Mouse (Mus musculus): ENCODE data around the gene Stard9. TPM values are rescaled to one million over a fixed set of nuclear protein-coding genes. Genes with fewer than 3 reads are reported as not detected.
A peak's percentile ranks its signal among the peaks of the same experiment; 100 is the strongest.

Gene Stard9
- total RNA-seq, 2 experiments from 2014 or later = 1.8 to 2.3 TPM

DNA sequence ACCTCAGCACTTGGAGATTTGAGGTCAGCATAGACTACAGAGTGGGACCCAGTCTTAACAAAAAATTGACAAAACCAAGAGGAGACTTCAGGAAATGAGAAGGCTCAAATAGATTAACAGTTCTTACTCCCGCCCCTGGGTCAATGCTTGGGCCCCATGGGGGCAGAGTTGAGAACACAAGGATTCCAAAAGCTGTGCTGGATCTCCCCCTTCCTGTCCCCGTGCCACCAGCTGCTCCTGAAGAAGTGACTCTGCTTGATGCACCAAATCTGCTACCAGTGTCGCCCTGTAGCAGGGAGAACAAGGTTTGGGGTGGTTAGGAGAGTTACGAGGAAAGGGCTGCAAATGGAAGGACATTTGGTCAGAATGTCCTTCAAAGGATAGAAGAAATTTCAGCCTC is 94.7 kb downstream of the Stard9 start:
- no peak for DNase-seq (ENCODE audit: low spot score)

DNA sequence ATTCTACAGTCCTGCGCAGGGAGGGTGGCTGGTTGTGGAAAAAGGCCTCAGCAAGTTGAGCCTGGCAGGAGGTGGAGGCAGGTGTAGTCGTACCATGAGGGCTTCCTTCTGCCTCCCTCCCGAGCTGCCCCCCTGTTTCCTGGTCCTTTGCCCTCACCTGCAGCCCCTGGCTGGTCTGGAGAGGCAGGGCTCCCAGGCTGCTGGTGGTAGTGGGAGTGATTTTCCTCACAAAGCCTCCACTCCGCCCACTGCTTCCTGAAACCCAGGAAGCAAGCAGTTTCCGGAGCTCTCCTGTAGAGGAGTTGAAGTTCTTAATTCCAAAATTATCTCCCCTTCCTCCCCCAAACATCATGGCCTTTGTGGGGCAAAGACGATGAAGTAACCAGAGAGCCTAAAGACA is 95.3 kb downstream of the Stard9 start:
- DNase-seq (ENCODE audit: low spot score) = no peak

DNA sequence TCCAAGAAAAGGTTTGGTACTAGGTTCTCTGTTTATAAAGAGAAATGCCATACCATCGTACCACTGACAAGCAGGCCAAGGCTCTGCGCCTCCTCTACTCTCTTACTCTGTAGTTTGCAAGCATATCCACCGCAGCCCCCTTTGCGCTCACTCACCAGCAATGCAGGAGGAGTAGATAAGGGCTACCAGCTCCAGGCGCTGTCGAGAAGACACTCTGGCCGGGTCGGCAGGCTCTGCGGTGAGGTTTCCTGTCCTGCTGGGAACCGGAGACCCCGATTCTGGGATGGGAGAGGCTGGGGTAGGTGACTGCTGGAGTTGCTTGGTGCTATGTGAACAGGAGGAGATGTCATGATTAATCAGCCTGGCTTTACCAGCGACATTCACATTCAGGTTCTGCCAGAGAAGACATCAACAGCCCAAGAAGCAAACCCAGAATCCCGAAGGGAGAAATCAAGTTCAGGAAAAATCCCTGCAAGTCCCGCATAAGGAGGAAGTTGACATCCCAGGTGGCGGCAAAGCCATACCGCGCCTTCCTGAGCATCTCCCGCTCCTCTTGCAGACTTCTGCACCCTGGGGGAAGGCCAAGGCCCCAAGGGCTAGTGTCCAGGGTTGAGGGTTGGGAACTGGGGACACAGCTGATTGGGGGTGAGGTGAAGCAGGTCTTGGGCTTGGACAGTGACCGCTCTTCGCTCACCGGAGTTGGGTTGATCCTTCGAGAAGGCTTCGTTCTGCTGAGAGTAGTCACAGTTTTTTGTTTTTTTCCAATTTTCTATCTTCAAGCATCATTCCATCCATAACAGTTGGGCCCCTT is 101.1 kb downstream of the Stard9 start:
- no peak for DNase-seq (ENCODE audit: low spot score)

DNA sequence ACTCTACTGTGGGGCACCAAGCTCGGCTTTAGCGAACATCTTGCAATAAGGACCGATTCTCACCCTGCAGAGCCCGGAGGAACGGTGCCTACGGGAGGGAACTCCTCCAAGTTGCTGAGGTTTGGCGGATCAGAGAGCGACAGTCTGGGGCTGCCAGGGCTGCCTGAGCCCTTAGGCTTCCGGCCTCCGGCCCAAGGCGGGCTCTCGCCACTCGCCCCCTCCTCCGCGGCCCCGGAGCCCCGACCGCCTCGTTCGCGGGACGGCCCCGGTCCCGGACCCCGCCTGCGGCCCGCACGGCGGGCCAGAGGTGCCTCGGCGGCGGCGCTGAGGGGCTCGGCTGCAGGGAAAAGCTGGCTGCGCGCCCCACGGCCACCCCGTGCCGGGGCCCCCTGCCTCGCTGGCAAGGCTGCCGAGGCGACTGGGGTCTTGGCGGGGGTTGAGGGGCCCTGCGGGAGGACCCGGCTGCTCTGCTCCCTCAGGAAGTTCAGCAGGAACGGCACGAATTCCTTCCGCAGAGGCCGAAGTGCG is 101.8 kb downstream of the Stard9 start:
- no peak for DNase-seq (ENCODE audit: low spot score)

DNA sequence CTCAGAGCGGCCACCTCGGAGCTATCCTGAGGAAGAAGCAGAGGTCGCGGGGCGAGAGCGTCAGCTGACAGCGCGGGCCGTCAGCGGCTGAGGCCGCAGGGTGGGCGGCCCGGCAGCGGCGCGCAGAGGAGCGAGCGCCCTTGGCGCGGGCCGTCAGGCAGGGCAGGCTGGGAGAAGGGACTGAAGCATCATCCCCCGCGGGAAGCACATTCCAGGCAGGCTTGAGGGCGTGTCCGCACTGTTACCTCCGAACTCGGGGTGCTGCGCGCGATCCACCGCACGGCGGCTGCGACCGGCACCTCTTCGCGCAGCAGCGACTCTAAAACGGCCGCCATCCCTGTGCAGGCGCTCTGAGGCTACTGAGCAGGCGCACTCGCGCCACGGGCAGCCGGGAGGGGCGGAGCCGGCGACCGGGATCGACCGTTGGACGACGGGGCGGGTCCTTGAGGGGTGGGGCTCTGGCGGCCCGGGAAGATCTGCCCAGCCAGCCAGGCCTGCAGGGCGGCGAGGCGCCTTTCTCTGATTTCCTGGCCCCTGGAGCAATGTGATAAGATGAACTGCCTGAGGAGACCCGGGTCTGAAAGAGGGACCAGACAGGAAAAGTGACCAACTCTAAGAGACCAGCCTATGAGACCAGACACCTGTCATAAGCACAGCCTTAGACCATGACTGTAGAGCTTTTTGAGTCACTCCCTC is 102.4 kb downstream of the Stard9 start:
- peak; percentile 92 for DNase-seq (ENCODE audit: low spot score)

DNA sequence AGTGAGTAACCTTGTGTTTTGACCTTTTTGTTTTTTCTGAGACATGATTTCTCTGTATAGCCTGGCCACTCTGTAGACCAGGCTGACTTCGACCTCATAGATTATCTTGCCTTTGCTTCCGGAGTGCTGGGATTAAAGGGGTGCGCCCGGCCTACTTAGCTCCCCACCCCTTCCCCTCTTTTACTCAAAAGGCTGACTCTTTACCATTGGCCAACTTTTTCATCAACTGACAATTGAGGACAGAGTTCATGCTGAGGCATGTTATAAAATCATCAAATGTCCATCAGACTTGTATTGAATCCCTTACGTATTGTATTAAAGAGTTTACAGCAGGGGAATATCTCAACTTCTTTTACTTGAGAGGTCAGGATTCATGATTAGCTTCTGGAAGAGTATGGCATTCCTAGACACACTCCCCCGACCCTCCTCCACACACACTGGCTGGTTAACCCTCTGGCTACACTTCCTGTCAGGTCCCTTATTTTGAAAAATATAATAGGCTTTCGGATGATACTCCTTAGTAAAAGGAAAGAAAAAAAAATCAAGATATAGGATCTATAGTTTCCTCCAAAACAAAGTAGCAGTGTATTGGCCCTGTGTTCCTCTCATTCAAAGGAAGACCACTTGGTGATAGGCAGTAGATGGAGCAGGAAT is 103.1 kb downstream of the Stard9 start:
- DNase-seq (ENCODE audit: low spot score) = no peak

DNA sequence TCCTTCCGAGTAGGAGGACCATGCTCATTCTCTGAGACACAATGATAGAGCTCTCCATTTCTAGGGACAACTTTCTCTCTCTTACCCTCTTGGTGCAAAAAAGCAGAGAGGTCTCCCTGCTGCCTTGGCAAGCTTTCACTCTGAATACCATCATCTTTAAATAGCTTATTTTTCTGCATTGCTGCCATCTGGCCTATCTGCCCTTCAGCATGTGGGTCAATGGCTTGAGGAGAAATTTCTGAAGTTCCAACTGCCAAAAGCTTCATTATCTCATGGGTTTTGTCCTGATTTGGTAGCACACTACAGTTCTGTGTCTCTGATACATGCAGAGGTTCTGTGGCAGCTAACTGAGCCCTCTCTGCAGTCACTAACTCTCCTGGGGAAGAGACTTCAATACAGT is 116.6 kb downstream of the Stard9 start:
- DNase-seq (ENCODE audit: low spot score) = no peak

DNA sequence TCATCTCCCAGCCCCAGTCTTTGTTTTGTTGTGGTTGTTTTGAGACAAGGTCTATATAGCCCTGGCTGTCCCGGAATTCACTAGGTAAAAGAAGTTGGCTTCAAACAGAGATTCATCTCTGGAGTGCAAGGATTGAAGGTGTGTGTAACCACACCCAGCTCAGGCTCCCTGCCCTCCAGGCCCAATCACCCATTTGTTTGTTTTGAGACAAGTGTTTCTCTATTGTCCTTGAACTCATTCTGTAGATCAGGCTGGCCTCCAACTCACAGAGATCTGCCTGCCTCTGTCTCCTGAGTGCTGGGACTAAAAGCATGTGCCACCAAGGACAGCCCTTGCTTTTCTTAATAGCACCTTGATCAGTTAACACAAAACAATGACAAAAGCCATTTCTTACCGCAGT is 119.1 kb downstream of the Stard9 start:
- no peak for DNase-seq (ENCODE audit: low spot score)

DNA sequence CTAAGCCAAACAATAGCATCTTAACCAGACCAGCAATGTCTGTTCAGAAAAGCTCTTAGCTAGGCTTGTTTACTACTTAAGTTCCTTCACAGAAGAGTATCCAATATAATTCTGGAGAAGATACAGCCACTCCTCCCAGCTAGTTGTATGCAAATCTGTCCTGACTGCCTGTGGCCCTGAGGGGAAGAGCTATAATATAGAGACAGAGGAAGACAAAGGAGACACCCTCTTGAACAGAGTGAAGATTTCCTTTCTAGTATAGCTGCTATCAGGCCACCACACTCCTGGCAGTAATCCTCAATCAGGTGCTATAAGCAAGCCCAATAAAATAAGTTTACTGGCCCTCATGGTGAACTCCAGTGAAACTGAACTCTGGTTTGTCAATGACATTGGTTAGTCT is 133.0 kb downstream of the Stard9 start:
- no peak for DNase-seq (ENCODE audit: low spot score)

DNA sequence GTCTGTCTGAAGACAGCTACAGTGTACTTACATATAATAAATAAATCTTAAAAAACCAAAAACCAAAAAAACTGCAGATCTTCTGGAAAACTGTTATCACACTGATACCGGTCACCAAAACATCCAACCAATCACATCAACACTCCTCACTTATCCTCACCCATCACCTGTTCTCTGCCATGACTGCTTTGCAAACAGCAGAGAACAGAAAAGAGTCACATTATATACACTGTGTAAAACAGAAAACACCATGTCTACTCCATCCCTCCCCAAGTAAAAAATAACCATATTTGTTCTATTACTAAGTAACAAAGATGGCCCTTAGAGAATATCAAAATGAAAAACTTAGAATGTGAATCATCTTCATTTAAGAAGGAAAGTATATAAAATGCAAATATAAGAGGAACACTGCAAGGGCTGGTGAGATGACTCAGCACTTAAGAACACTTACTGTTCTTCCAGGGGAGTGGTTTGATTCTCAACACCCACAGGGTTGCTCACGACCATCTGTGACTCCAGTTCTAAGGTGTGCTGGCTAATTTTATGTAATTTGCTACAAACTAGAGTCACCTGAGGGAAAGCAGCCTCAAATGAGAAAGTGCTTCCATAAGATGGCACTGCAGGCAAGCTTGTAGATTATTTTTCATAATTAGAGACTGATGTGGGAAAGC is 141.5 kb downstream of the Stard9 start:
- no peak for DNase-seq (ENCODE audit: low spot score)

Other genes with a start within 250 kb of the Stard9 start
- 10 to 100 TPM; 30.2 to 36.5 TPM for gene Ganc, start 225.2 kb upstream of the Stard9 start, total RNA-seq (2021)
- 10 to 100 TPM; 33.6 to 35.1 TPM for gene Tmem87a, start 225.0 kb upstream of the Stard9 start, total RNA-seq (2021)
- 100 to 1,000 TPM; 126 to 135 TPM for gene Capn3, start 173.1 kb upstream of the Stard9 start, total RNA-seq (2021)
- gene Zfp106, start 65.3 kb upstream of the Stard9 start, total RNA-seq (2021) = 100 to 1,000 TPM; 690 to 739 TPM
- 10 to 100 TPM; 46.6 to 47.3 TPM for gene Snap23, start 61.5 kb upstream of the Stard9 start, total RNA-seq (2021)
- 1 to 10 TPM; 6.6 to 6.7 TPM for gene Haus2, start 19.7 kb upstream of the Stard9 start, total RNA-seq (2021)
- 10 to 100 TPM; 12.6 to 12.9 TPM for gene Lrrc57, start 19.6 kb upstream of the Stard9 start, total RNA-seq (2021)
- gene Cdan1, start 221.0 kb downstream of the Stard9 start, total RNA-seq (2021) = 1 to 10 TPM; 4.0 to 5.2 TPM
- gene Ttbk2, start 221.5 kb downstream of the Stard9 start, total RNA-seq (2021) = 10 to 100 TPM in 1 of 2 experiments, 1 to 10 TPM in 1; 9.3 to 10.1 TPM